Mouse (Mus musculus) c-Kit-positive CD71-positive TER-119-positive erythroid progenitor cells, embryonic 14.5 days (primary cell): ENCODE measurements around the gene St6galnac6.

Source experiments
- DNase-seq: peaks from one replicate; pipeline ENCODE4 v3.0.0-alpha.2; 2013; ENCODE audit warnings: low spot score

The St6galnac6 gene

DNA sequence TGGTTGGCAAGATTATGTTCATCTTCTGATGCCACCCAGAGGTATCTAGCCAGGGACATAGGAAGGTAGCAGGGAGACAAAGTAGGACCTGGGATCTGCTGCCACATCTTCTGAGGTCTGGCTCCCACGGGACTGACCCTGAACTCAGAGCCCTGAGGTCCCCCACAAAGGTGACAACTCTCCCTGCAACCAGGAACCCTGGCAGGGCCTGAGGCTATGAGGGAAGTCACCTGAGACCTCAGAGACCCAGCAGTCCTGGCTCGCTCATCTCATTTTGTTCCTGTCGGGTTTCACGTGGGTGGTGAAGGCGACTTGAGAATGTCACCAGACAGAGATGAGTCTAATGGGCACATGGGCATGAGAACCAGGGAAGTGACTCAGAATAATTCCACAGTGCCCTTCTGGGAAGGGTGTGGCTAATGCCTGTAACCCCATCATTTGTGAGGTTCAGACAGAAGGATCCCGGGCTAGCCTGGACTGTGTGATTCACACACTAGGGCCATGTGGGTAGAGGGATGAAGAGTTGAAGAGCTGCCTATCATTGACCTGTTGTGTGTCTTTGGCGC is 14.3 kb upstream of the St6galnac6 start:
- no peak for DNase-seq

GRCm38 (mm10) chr2:32586871-32587351 is 12.6 kb upstream of the St6galnac6 start, which contains the start of gene St6galnac4:
TSS of gene St6galnac4 (plus strand) at chr2:32587095.
- peak; percentile 86 for DNase-seq

- DNase-seq, result no peak
Measured at GRCm38 (mm10) chr2:32587731-32588321, 11.7 kb upstream of the St6galnac6 start.

- no peak for DNase-seq
Measured at GRCm38 (mm10) chr2:32589213-32589795, 10.2 kb upstream of the St6galnac6 start.

DNA sequence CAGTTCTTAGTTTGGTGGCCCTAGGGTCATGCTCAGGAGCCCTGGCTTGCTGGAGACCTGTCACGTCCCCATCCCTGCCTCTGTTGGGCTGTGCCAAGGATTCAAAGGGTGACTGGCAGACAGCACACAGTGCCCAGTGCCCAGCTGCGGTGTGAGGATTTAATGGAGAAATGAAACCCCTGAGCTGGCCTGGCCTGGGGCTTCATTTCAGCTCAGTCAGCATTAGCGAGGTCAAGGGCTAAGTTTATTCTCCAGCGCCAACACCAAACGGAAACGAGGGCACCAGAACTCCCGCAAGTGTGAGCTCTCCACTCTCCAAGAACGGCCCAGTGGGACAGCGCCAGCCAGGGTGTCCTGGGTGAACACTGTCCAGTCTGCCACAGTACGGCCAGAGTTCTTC is 9.3 kb upstream of the St6galnac6 start:
- DNase-seq, result no peak

DNA sequence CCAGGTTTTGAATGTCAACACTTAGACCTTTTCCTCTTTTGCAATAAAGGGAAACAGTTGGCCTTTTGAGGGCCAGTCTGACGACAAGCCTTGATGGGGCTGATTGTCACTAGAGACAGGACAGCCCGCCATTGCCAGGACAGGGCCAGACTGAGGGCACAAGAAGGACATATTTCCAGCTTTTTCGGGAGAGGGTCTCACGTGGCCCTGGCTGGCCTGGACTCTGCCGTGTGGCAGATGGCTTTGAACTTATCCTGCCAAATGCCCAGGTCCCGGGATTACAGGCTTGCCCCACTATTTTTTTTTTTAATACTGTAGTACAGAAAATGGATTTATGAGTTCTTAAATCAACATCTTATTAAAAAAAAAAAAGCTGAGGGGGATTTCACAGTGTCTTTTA is 8.3 kb upstream of the St6galnac6 start:
- DNase-seq, result no peak

DNA sequence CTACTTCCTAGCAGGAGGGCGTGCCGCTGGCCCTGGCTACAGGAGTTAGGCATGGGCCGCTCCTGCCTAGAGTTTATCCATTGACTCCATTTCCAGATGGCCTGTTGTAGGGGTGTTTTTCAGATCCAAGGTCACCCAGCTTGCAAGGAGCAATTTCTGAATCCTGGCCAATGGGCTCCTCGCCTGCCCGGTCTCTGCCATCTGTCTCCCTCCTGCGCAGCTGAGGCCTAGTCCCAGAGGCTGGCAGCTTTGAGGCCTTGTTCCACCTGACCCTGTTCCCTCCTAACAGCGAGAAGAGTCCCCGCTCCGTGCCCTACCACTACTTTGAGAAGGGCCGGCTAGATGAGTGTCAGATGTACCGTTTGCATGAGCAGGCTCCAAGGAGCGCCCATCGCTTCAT is 2.8 kb upstream of the St6galnac6 start:
- DNase-seq, result no peak

- DNase-seq, result no peak
Measured at GRCm38 (mm10) chr2:32597248-32597647, 2.3 kb upstream of the St6galnac6 start.

- DNase-seq, result no peak
Measured at GRCm38 (mm10) chr2:32597699-32598098, 1.8 kb upstream of the St6galnac6 start.

DNA sequence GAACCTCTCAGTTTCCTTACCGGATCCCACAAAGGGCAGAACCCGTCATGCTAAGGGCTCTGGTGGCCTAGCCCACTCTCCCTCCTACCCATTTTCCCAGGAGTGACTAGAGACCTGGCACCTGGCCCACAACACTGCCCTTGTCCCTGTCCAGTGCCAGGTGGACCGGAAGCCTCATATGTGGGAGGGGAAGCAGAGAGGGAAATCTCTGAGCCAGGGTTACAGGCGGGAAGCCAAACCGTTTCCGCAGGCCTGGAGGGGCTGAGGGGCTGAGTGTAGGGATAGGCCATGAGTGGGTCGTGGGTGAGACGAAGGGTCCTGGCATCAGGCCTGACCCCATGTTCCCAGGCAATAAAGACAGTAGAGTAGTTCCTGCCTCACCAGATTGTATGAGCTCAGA is 1.0 kb upstream of the St6galnac6 start:
- no peak for DNase-seq

GRCm38 (mm10) chr2:32601417-32602065 is 2.0 kb downstream of the St6galnac6 start:
- DNase-seq, result peak; percentile 62

GRCm38 (mm10) chr2:32602600-32603054 is 3.1 kb downstream of the St6galnac6 start:
- peak; percentile 75 for DNase-seq

- DNase-seq, result no peak
Measured at GRCm38 (mm10) chr2:32604631-32605030, 5.1 kb downstream of the St6galnac6 start.

GRCm38 (mm10) chr2:32606161-32607142 is 6.9 kb downstream of the St6galnac6 start:
- DNase-seq, result peak; percentile 82

DNA sequence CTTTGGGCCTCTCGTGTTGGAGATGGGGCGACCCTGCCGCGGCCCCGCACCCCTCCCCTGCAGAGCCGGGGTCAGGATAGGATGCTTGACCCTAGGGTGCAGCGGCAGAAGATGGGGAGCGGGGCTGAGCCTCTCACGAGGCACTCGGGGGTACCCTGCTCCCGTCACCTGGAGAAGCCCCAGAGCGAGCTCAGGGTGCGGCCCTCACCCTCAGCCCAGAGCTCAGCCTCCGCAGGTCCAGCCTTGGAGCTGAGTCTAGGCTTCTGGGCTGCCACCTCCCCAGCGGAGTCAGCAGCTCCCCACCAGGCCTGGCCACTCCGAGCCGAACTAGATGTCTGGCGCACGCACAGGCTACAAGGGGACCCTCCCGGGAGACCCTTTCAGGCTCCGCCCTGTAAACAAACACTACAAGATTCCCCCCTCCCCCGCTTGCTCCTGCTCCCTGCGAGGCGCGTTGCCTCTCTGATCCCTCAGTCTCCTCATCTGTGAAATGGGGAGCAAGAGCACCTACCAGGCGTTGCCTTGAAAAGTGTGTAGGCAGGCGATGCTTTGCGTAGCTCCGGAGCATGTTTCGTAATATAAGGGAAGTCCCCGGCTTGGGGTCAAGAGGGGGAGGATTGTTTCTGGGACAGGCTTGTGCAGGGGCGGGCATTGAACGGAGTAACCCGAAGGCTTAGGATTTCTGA is 7.9 kb downstream of the St6galnac6 start:
- peak; percentile 56 for DNase-seq

DNA sequence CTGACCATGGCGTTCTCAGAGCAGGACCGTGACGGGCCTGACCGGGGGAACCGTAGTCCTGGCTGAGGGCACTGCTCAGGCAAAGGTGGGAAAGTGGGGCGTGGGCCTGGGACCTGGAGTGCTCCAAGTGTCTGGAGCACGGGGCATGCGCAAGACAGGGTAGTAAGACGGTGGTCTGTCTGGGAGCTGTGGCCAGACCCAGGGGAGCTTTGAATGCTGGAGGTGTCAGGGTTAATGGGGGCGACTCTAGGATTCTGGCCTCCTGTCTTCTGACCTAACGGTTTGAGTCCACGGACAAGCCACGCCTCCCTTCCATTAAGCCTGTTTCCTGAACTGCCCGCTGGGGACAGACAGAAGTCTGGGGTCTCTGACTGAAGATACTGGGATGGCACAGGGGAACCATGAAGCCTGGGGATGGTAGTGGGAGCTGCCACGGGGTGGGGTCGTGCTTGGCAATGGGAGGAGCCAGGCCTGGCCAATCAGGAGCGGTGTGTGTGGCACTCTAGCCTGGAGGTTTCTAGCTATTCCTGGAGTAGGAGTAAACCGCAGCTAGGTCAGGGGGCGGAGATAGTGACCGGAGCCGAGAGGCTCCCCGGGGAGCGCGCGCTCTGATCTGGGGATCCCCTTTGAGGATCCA is 8.8 kb downstream of the St6galnac6 start:
- DNase-seq, result peak; percentile 77

DNA sequence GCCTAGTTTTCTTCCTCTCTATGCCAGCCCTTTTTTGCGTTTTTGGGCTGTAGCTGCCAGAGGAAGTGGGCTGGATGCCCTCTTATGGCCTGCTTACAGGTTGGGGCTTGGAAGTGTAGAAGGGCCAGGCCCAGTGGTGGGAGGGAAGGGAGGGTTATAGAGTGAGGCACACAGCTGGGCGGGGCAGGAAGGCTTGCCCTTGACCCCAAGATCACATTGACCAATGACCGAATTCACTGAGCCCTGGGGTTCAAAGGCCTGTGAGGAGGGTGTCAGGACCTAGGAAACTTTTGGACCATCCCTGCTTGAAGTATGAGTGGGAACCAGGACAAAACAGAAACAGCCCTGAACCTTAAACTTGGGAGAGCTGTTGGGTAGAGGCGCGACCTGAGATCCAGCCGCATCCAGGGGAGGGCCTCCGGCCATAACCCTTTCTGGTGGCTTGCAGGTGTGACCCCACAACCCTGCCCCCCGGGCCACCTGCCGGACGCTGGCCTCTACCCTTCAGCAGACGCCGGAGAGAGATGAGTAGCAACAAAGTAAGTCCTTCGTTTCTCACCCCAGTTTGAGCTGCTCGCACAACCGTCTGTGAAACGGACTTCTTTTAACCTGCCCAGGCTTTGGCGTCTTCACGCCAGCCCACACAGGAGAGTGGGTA is 9.4 kb downstream of the St6galnac6 start:
- no peak for DNase-seq

DNA sequence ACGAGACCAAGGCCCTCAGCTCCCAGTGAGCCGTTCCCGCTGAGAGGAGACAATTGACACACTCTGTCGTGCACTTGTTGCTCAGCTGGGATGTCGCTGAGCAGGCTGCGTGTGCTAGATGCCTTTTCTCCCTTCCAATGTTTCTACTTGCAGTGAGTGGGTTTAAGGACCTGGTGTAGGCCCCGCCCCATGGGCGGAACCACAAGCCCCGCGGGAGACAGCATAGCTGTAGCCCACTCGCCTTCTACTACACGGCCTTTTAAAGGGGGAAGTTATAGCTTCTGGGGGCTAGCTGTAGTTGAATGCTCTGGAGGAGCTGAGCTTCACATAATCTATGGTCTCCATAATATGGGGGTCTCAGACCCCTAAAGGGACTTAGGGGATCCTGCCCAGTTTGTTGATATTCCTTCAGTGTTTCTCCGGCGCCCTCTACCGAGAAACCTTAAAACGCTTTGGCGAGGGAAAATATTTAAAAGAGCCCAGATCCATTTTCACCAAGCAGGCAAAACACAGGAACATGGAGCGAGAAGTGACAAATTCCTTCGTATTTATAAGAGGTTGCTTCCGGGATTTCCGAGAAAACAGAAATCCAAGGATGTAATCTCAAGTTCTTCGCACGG is 11.2 kb downstream of the St6galnac6 start:
- DNase-seq, result peak; percentile 47

- DNase-seq, result no peak
Measured at GRCm38 (mm10) chr2:32612274-32612673, 12.8 kb downstream of the St6galnac6 start.

GRCm38 (mm10) chr2:32617109-32617508 is 17.6 kb downstream of the St6galnac6 start:
- no peak for DNase-seq
